Mouse (Mus musculus): Measurements from ENCODE around the gene Pde3a.

- TF ChIP-seq GATA1 (IDR thresholded peaks at IDR 0.05; ENCODE audit: borderline replicate concordance, low read length) (no peak), FLI1 (IDR thresholded peaks at IDR 0.05; ENCODE audit: low read length) (no peak)
These were observed 4.0 kb upstream of the Pde3a start for GRCm38 (mm10) chr6:141245089-141245488.
